Mouse (Mus musculus): ENCODE data around the gene Tmc3. TPM values are rescaled to one million over a fixed set of nuclear protein-coding genes. Genes with fewer than 3 reads are reported as not detected.

Tmc3 gene
- polyA plus RNA-seq, 1 experiment from 2014 or later, result 0.64 TPM

DNA sequence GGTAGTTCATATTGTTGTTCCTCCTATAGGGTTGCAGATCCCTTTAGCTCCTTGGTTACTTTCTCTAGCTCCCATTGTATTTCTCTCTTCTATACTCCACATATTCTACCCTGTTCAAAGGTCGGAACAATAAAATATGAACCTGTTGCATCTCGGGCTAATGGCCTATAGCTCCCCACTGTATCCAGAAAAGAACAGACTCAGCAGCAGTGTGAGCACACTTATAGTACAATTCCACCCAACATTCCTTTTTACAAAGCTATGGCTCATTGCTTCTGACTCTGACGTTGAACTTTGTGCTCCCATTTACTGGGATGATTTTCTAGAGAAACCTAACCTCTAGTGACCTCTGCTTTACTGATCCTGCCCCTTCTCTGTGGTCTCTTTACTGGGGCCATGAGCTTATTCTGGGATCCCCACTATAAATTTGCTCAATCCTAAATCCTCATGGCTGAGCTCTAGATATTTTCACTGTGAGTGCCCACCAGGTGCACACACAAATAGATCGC lies 81.4 kb downstream of the Tmc3 start:
- H3K36me3 ChIP-seq (ENCODE audit: control insufficient read depth, insufficient read depth, low read length), result no peaks in the 10 kb centered on the region
- no peaks in the 10 kb centered on the region for H3K9me3 ChIP-seq (ENCODE audit: control insufficient read depth, low read length)
- no peak overlapping the region for H3K27ac ChIP-seq (ENCODE audit: low read depth, low read length)
- 83% methylated on average over 4 of the region's 4 CpGs for WGBS
- no peak for DNase-seq (ENCODE audit: low spot score)
- no peaks in the 10 kb centered on the region for H3K4me1 ChIP-seq (ENCODE audit: control insufficient read depth, insufficient read depth, low read length)
- H3K27me3 ChIP-seq (ENCODE audit: control insufficient read depth, insufficient read depth, low read length), result no peaks in the 10 kb centered on the region
- H3K4me3 ChIP-seq (ENCODE audit: low read depth, low read length), result no peak overlapping the region
- H3K4me2 ChIP-seq (ENCODE audit: low read depth), result no peak overlapping the region
- H3K9ac ChIP-seq (ENCODE audit: low read length), result no peak overlapping the region
- ATAC-seq (ENCODE audit: insufficient read depth, low FRiP score, low TSS enrichment), result no peak

DNA sequence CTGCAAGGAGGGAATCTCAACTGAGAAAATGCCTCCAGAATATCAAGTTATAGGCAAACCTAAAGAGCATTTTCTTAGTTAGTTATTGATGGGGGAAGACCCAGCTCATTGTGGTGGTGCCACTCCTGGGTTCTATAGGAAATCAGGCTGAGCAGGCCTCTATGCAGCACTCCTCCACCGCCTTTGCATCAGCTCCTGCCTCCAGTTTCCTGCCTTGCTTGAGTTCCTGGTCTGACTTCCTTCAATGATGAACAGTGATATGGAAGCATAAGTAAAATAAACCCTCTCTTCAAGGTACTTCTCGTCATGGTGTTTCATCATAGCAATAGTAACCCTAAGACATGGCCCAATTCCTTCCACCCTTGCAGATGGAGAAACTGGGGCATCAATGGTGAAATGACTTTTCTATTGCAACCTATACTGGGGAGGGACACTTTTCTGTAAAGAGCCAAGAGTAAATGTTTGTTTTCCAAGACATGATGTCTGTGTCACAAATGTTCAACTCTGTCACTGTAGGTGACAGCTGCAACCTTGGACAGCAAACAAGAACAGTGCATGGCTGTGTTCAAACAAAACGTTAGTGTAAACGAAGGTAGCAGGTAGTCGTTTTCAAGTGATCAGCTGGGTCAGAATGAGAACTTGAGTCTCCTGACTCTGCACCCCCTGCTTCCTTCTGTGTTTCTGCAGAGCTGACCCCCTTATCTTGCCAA lies 83.4 kb downstream of the Tmc3 start:
- no peak overlapping the region for H3K4me2 ChIP-seq (ENCODE audit: low read depth)
- H3K27ac ChIP-seq (ENCODE audit: low read depth, low read length), result no peak overlapping the region
- no peak for DNase-seq (ENCODE audit: low spot score)
- H3K4me1 ChIP-seq (ENCODE audit: control insufficient read depth, insufficient read depth, low read length), result no peaks in the 10 kb centered on the region
- WGBS, result 87% methylated on average over 5 of the region's 5 CpGs
- no peak overlapping the region for H3K4me3 ChIP-seq (ENCODE audit: low read depth, low read length)
- H3K36me3 ChIP-seq (ENCODE audit: control insufficient read depth, insufficient read depth, low read length), result no peaks in the 10 kb centered on the region
- no peak for ATAC-seq (ENCODE audit: insufficient read depth, low FRiP score, low TSS enrichment)
- no peaks in the 10 kb centered on the region for H3K9me3 ChIP-seq (ENCODE audit: control insufficient read depth, low read length)
- no peak overlapping the region for H3K9ac ChIP-seq (ENCODE audit: low read length)
- no peaks in the 10 kb centered on the region for H3K27me3 ChIP-seq (ENCODE audit: control insufficient read depth, insufficient read depth, low read length)

DNA sequence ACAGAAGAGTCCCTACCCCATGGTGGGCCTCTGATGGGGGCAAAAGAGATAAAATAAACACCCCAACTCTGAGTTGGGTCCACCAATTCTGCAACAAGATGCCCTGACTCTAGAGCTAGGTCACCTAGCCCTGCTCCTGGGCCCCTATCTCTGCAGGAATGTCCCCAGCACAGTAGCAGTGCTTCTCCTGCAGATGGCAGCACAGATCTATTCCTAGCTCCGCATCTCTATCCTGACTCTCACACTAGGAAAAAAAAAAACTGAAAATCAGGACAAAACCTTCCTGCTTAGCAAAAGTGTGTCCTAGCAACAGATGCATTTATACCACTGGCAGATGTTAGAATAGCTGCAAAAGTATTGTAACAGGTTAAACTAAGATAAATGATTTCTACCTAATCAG lies 84.0 kb downstream of the Tmc3 start:
- Histone ChIP-seq H3K27me3 (ENCODE audit: control insufficient read depth, insufficient read depth, low read length) (no peaks in the 10 kb centered on the region), H3K4me3 (ENCODE audit: low read depth, low read length) (no peak overlapping the region), H3K36me3 (ENCODE audit: control insufficient read depth, insufficient read depth, low read length) (no peaks in the 10 kb centered on the region), H3K4me2 (ENCODE audit: low read depth) (no peak overlapping the region), H3K9ac (ENCODE audit: low read length) (no peak overlapping the region), H3K4me1 (ENCODE audit: control insufficient read depth, insufficient read depth, low read length) (no peaks in the 10 kb centered on the region), H3K9me3 (ENCODE audit: control insufficient read depth, low read length) (no peaks in the 10 kb centered on the region), H3K27ac (ENCODE audit: low read depth, low read length) (no peak overlapping the region)
- ATAC-seq (ENCODE audit: insufficient read depth, low FRiP score, low TSS enrichment) (no peak), DNase-seq (ENCODE audit: low spot score) (peak; percentile 59)
- 30% methylated on average over 1 of the region's 1 CpGs for WGBS

DNA sequence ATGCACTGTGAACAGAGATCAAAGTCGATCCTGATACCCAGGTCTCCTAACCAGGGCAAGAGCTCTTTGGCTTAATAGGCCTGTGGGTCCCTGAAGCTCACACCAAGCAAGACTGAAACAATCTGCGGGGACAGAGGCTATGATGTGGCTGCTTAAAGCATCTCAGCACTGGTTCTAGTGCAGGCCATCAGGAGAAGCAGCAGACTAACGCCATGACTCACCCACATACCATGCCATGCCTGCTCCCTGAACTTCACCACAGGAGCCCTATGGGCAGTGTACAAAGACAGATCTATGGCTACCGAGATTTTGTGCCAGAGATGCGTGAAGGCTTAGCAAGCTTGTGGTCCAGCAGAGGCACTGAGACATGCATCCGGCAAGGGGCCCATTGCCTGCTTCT lies 86.8 kb downstream of the Tmc3 start:
- no peaks in the 10 kb centered on the region for H3K27me3 ChIP-seq (ENCODE audit: control insufficient read depth, insufficient read depth, low read length)
- no peak overlapping the region for H3K27ac ChIP-seq (ENCODE audit: low read depth, low read length)
- H3K36me3 ChIP-seq (ENCODE audit: control insufficient read depth, insufficient read depth, low read length), result no peaks in the 10 kb centered on the region
- ATAC-seq (ENCODE audit: insufficient read depth, low FRiP score, low TSS enrichment), result no peak
- no peaks in the 10 kb centered on the region for H3K9me3 ChIP-seq (ENCODE audit: control insufficient read depth, low read length)
- WGBS, result 91% methylated on average over 6 of the region's 6 CpGs
- H3K9ac ChIP-seq (ENCODE audit: low read length), result no peak overlapping the region
- DNase-seq (ENCODE audit: low spot score), result no peak
- H3K4me3 ChIP-seq (ENCODE audit: low read depth, low read length), result no peak overlapping the region
- H3K4me1 ChIP-seq (ENCODE audit: control insufficient read depth, insufficient read depth, low read length), result no peaks in the 10 kb centered on the region
- H3K4me2 ChIP-seq (ENCODE audit: low read depth), result no peak overlapping the region

Other genes starting within 250 kb of the Tmc3 start
- 10.7 and 11.0 TPM in 2 replicates for gene Stard5, start 47.0 kb downstream of the Tmc3 start, polyA plus RNA-seq (2014; fragmentation: Nextera tagmentation; extraction: Ambion mirVana)
- 1.4 and 1.9 TPM in 2 replicates for gene Il16, start 160.8 kb downstream of the Tmc3 start, polyA plus RNA-seq (2014; fragmentation: Nextera tagmentation; extraction: Ambion mirVana)
- gene Cfap161, start 210.0 kb downstream of the Tmc3 start, polyA plus RNA-seq (2014; fragmentation: Nextera tagmentation; extraction: Ambion mirVana), result not detected in 2 replicates

All from neural tube, embryonic 11.5 days (tissue).